Mouse (Mus musculus) limb, embryonic 13.5 days (tissue): ENCODE results near the gene Rexo1. TPM values are rescaled to one million over a fixed set of nuclear protein-coding genes. Genes with fewer than 3 reads are reported as not detected.

ENCODE experiments used
- ATAC-seq: fragments of 200-750 bp; cut with Nextera tagmentation; 2 replicates; pipeline ENCODE4 v1.8.0; 2017; ENCODE audit warnings: low read depth, moderate number of reproducible peaks, moderate TSS enrichment; ENCODE audit not compliant: low FRiP score
- H3K27ac ChIP-seq: fragments of 300-500 bp; sonication (generic); 2 replicates; pipeline ENCODE4 v1.5.1; 2015; ENCODE audit warnings: inconsistent platforms, mild to moderate bottlenecking, moderate library complexity
- H3K27me3 ChIP-seq: fragments of 300-500 bp; sonication (generic); 2 replicates; pipeline ENCODE4 v1.6.1; 2015; ENCODE audit warnings: mild to moderate bottlenecking, inconsistent platforms
- H3K36me3 ChIP-seq: fragments of 300-500 bp; sonication (generic); 2 replicates; pipeline ENCODE4 v1.6.1; 2015; ENCODE audit warnings: inconsistent platforms, mild to moderate bottlenecking, moderate library complexity
- H3K4me1 ChIP-seq: fragments of 300-500 bp; sonication (generic); 2 replicates; pipeline ENCODE4 v1.6.1; 2015; ENCODE audit warnings: inconsistent platforms
- H3K4me2 ChIP-seq: fragments of 300-500 bp; sonication (generic); replicated peaks from 2 replicates; pipeline ENCODE4 v1.6.1; 2015; ENCODE audit warnings: inconsistent platforms, mild to moderate bottlenecking, moderate library complexity
- H3K4me3 ChIP-seq: fragments of 300-500 bp; sonication (generic); 2 replicates; pipeline ENCODE4 v1.5.1; 2015; ENCODE audit warnings: moderate library complexity, mild to moderate bottlenecking, inconsistent platforms
- H3K9ac ChIP-seq: fragments of 300-500 bp; sonication (generic); 2 replicates; pipeline ENCODE4 v1.6.1; 2015; ENCODE audit warnings: mild to moderate bottlenecking, inconsistent platforms
- H3K9me3 ChIP-seq: fragments of 300-500 bp; sonication (generic); 2 replicates; pipeline ENCODE4 v1.6.1; 2016; ENCODE audit warnings: inconsistent platforms
- WGBS: fragments of 180-500 bp; shearing (Covaris S2); methylation state at CpG from one replicate; pipeline ENCODE4 v1.1.7; 2015; 5-methylcytosine and 5-hydroxymethylcytosine counted together
- polyA plus RNA-seq: library from polyadenylated mRNA; unstranded; fragments of >200 nt; fragmentation: Nextera tagmentation; extraction: Ambion mirVana; gene quantifications from 2 replicates; pipeline ENCODE4 v1.2.1, GENCODE M21; 2015

Gene Rexo1
- polyA plus RNA-seq, 1 experiment from 2014 or later = 28.7 TPM

DNA sequence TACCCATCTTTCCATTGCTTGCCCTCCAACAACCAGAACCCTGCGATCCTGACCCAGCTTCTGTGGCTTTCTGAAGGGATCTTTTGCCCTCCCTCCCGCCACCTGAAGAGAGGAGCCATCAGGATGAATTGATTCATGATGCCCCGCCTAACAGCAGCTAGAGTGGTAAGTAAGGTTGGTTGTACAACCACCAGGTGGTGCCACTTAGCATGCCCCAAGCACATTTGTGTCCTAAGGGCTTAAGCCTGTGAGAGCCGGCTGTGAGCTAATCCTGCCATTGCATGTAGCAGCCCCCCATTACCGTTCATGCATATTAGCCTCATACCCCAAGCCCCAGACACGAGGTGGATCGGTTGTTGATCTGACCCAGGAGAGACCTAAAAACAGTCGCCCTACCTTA, 17.6 kb upstream of the Rexo1 start:
- peaks cover 35% of the 10 kb centered on the region for H3K4me1 ChIP-seq
- peaks cover 25% of the 10 kb centered on the region for H3K36me3 ChIP-seq
- 8% methylated on average over 8 of the region's 8 CpGs for WGBS
- no peaks in the 10 kb centered on the region for H3K9me3 ChIP-seq
- H3K4me3 ChIP-seq = peak overlapping the region; percentile 83
- H3K9ac ChIP-seq = peak overlapping the region; percentile 61
- H3K27ac ChIP-seq = peak overlapping the region; percentile 89
- no peak for ATAC-seq
- H3K4me2 ChIP-seq = peak overlapping the region; percentile 91
- H3K27me3 ChIP-seq = no peaks in the 10 kb centered on the region

DNA sequence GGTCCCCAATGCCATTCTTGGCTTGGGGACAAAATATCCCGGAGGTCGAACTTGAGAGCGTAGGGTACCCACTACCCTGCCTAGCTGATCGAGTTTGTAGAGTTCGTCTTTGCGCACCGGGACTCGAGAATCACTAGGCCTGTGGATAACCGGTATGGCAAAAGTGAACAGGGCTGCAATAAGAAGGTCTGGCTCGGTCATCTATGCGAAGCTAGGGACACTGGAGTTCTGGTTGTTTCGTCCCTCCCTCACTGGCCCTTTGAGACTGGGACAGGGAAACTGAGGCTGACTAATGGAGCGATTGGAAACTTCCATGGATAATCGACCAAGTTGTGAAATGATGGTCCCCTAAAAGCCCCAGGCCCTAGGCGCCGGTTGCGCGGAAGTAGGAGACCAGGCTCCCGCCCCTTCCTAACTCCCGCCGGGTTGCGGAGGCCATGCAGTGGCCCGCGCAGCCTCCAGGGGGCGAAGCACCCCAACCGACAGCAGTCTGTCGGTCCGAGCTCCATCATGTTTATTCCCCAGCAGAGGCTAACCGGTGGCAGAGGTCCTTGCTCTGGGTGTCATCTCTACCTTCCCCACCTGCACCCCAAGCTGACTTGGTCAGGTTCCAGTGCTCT, 16.9 kb upstream of the Rexo1 start:
- Histone ChIP-seq H3K4me2 (peak overlapping the region; percentile 91), H3K9me3 (no peaks in the 10 kb centered on the region), H3K36me3 (peaks cover 18% of the 10 kb centered on the region), H3K27me3 (no peaks in the 10 kb centered on the region), H3K4me3 (peak overlapping the region; percentile 83), H3K9ac (peak overlapping the region; percentile 61), H3K4me1 (peaks cover 42% of the 10 kb centered on the region), H3K27ac (peak overlapping the region; percentile 89)
- ATAC-seq = no peak
- under 1% methylated on average over 29 of the region's 29 CpGs for WGBS

DNA sequence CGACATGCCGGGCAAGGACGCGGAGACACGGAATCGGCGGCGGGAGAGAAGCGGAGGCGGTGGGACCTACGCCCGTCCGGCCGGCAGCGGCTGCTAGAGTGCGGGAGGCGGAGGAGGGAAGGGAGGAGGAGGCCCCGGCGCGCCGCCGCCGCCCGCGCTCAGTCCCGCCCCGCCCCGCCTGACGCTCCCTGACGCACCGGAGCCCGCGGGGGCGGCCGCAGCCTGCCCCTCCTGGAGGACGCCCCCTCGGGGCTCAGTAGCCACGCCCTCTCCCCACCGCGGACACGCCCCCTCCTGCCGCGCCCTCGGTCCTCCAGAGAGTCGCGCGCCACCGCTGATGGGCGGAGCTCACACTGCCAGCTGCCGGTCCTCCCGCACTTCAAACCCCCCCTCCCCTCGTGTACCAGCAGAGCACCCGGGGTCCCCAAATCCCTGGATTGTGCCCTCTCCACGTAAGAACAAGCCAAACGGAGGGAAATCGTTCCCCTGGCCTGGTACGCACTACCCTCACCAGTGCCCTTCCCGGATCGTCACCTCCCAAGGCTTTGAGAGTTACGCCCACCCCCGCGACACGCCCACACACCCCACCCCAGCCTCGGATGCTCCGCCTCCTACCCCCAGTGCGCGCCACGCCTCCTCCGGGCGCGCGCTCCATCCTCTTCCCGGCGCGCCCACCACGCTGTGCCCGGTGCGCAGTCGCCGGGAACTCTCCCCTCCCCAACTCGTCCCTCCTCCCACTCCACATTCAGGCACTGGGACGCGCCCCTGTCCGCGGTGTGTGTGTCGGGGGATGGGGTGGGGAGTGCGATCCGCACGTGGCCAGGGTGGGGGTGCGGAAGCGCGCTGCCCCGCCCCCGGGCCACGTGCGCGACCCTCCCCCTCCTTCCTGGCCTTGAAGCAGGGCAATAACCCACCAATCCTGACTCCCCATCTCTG, 16.1 kb upstream of the Rexo1 start, which contains the start of gene Klf16:
Gene Klf16, minus strand, starts transcription at position 127 of the 936 bp plus-strand sequence.
- H3K4me3 ChIP-seq = peak within 1 kb of the TSS; percentile 83
- peaks cover 47% of the 10 kb centered on the region for H3K4me1 ChIP-seq
- peak within 1 kb of the TSS; percentile 89 for H3K9ac ChIP-seq

DNA sequence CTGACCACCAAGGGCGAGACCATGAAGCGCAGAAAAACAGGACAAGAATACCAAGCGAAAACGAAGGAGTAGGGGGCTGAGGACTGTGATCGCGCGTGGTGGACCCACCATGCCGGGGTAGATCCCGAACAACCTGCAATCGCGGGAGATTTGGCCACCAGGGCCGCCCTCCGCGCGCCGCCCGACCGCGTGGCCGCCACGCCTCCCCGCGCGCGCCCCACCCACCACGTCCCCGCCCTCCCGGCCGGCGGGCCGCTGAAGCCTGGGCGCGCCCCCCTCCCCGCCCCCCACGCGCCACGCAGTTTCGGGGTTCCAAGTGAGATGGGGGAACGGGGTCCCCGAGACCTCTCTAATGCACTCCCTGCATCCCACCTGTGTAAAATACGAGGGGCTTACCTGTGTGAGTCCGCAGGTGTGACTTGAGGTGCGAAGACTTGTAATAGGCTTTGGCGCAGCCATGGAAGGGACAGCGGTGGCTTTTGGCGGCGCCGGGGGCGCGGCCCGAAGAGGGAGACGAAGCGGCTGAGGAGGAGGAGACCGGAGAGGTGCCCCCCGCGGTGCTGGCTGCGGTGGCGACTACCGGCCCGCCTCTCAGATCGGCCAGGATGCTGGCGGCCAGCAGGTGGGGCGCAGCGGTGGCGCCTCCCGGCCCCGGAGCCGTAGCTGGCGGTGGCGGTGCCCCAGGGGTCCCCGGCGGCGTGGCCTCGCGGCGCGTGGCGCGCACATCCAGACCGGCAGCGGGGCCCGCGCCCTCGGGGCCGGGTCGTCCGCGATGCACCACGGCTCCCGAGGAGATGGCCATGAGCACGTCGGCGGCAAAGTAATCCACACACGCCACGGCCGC, 15.2 kb upstream of the Rexo1 start:
- peak overlapping the region; percentile 85 for H3K27ac ChIP-seq
- peak overlapping the region; percentile 91 for H3K4me2 ChIP-seq
- no peak for ATAC-seq
- H3K4me3 ChIP-seq = peak overlapping the region; percentile 83
- WGBS = under 1% methylated on average over 95 of the region's 96 CpGs
- H3K9me3 ChIP-seq = no peaks in the 10 kb centered on the region
- H3K27me3 ChIP-seq = no peaks in the 10 kb centered on the region
- peaks cover 56% of the 10 kb centered on the region for H3K4me1 ChIP-seq
- peak overlapping the region; percentile 89 for H3K9ac ChIP-seq
- H3K36me3 ChIP-seq = peaks cover 5% of the 10 kb centered on the region

More for the DNA sequence above, 16.1 kb upstream of the Rexo1 start, which contains the start of gene Klf16:
- Histone ChIP-seq H3K36me3 (peaks cover 13% of the 10 kb centered on the region), H3K27ac (peak within 1 kb of the TSS; percentile 89), H3K4me2 (peak within 1 kb of the TSS; percentile 91), H3K27me3 (no peaks in the 10 kb centered on the region), H3K9me3 (no peaks in the 10 kb centered on the region)
- ATAC-seq = peak; percentile 87
- under 1% methylated on average over 60 of the region's 97 CpGs for WGBS

DNA sequence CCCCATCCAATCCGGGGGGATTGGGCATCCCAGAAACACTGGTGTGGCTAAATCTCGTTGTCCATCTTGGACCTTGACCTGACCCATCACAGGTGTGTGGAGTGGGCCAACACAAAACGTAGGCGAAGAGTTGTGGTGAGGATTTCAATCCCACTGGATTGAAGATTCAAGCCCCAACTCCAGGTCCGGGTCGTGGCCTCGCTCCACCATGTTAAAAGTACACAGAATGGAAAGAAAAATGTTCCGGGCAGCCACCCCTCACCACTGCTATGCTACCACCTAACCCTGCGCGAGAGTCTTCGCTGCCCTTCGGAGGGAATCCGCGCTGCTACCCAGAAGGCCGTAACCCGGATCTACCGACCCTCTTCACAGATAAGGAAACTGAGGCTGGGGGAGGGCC, 14.6 kb upstream of the Rexo1 start:
- peaks cover 62% of the 10 kb centered on the region for H3K4me1 ChIP-seq
- peak overlapping the region; percentile 83 for H3K4me3 ChIP-seq
- H3K27me3 ChIP-seq = no peaks in the 10 kb centered on the region
- peak overlapping the region; percentile 91 for H3K4me2 ChIP-seq
- 13% methylated on average over 17 of the region's 17 CpGs for whole genome bisulfite sequencing
- H3K9ac ChIP-seq = peak overlapping the region; percentile 89
- H3K9me3 ChIP-seq = no peaks in the 10 kb centered on the region
- ATAC-seq = no peak
- H3K27ac ChIP-seq = no peak overlapping the region
- no peaks in the 10 kb centered on the region; the same call in 1 of the 2 replicates for H3K36me3 ChIP-seq

DNA sequence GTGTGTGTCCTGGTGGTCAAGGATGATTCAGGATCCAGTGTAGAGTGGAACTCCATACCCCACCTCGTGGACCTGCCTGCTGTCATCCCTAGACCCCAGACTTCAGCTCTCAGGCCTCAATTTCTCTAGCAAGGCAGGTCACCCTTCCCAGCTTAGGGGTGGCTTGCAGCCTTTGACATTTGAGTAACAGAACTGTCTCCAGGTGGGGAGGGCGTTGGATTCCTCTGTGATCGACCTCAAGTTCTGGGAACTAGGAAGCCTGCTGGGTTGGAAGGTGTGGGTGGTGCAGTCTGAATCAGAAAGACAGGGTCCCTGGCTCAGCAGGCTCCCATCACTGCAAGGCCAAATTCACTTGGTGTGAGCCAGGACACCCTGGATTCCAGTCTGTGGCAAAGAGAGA, 13.5 kb upstream of the Rexo1 start:
- Histone ChIP-seq H3K27ac (no peak overlapping the region), H3K9me3 (no peaks in the 10 kb centered on the region), H3K9ac (no peak overlapping the region), H3K27me3 (no peaks in the 10 kb centered on the region), H3K4me1 (peaks cover 72% of the 10 kb centered on the region), H3K36me3 (no peaks in the 10 kb centered on the region; the same call in 1 of the 2 replicates), H3K4me2 (peak overlapping the region; percentile 91), H3K4me3 (0 out of 2 replicates have a peak overlapping the region, but pooled peaks have one; percentile 83)
- ATAC-seq = no peak
- 79% methylated on average over 3 of the region's 3 CpGs for WGBS

DNA sequence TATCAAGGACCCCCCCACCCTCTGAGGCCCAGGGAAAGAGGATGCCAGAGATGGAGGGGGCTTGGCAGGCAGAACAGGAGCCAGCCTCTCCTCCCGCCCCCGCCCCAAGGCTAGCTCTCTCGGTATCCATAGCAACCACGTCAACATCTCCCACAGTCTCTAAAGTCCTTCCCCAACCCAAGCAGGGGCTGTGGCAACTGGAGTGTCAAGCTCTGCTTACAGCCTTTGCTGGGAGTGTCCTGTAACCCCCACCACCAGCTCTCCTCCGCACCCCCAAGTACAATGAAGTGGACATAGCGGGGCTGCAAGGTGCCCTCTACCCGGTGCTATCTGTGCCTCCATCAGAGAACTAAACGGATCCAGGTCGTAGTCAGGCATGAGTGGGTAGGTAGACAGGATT, 12.6 kb upstream of the Rexo1 start:
- no peaks in the 10 kb centered on the region for H3K27me3 ChIP-seq
- no peak for ATAC-seq
- no peak overlapping the region for H3K27ac ChIP-seq
- H3K4me1 ChIP-seq = peaks cover 75% of the 10 kb centered on the region
- 0 out of 2 replicates have a peak overlapping the region, but pooled peaks have one; percentile 39 for H3K9ac ChIP-seq
- H3K4me3 ChIP-seq = no peak overlapping the region
- 68% methylated on average over 9 of the region's 9 CpGs for WGBS
- no peaks in the 10 kb centered on the region for H3K9me3 ChIP-seq
- H3K4me2 ChIP-seq = no peak overlapping the region; the same call in 1 of the 2 replicates
- H3K36me3 ChIP-seq = peaks cover 1% of the 10 kb centered on the region

DNA sequence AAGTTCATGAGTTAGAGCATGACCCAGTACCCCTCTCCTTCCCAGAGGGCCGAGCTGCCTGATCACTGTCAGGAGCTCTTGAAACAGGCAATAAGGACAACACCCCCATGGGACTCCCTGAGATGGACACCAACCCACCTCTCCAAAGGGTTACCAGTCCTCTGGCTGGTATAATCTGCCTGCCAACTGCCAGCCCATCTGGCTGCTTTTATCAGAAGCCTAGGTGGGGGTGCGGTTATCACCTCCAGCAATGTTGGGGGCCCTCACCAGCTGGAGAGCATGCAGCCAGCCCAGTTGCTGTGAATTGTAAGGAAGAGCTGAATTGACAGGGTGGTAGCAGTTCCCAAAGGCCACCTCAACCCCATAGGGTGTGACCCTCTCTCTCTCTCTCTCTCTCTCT, 11.1 kb upstream of the Rexo1 start:
- Histone ChIP-seq H3K27ac (no peak overlapping the region), H3K4me3 (no peak overlapping the region), H3K9me3 (no peaks in the 10 kb centered on the region), H3K4me1 (peaks cover 67% of the 10 kb centered on the region), H3K9ac (no peak overlapping the region), H3K36me3 (peaks cover 16% of the 10 kb centered on the region), H3K4me2 (no peak overlapping the region), H3K27me3 (no peaks in the 10 kb centered on the region)
- WGBS = 88% methylated on average over 2 of the region's 2 CpGs
- no peak for ATAC-seq

DNA sequence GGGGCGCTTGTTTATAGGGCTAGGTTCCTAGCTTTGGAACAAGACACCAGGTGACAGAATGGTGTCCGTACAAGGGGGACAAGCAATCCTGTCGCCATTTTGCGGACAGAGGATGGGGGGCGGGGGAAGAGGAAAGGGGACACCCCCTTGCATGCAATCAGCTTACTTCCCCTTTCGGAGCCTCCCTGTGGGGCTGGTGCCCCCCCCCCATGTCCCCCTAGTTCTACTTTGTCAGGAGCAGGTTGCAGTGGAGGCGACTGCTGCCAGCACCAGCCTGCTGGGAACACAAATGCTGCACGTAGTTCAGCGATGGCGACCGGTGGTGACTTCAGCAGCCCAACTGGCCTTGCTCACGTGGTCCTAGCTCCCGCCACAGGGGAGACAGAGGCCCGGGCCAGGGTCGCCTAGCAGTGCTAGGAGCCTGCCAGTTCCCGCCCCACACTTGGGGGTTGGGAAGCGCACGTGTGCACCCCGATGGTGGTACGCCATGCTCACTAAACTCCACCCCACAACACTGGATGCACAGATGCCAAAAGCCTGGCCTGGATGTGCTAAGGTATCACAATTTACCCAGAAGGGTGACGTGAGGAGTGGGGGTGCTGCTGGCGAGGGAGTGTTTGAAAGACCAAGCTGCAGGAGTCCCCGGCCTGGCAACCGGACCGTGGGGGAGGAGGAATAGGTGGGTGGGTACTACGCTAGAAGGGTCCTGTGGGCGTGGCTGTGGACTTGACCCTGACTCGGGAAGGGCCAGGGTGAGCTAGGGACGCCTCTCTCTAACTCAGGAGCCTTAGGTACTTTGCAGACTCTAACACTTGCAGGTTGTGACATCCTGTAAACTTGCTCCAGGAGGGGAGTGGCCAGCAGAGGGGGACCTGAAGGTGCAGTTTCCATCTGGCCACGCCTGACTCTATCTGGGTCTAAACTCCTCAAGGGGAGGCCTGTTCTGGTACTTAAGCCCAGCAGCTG, 9.8 kb upstream of the Rexo1 start:
- H3K4me2 ChIP-seq = peak overlapping the region; percentile 61
- 15% methylated on average over 30 of the region's 30 CpGs for WGBS
- peak overlapping the region; percentile 28 for H3K4me3 ChIP-seq
- H3K4me1 ChIP-seq = peaks cover 72% of the 10 kb centered on the region
- peak; percentile 26; the same call in 1 of the 2 replicates for ATAC-seq
- H3K9me3 ChIP-seq = no peaks in the 10 kb centered on the region
- peak overlapping the region; percentile 59 for H3K9ac ChIP-seq
- H3K27ac ChIP-seq = peak overlapping the region; percentile 69
- peaks cover 20% of the 10 kb centered on the region for H3K36me3 ChIP-seq
- H3K27me3 ChIP-seq = no peaks in the 10 kb centered on the region

DNA sequence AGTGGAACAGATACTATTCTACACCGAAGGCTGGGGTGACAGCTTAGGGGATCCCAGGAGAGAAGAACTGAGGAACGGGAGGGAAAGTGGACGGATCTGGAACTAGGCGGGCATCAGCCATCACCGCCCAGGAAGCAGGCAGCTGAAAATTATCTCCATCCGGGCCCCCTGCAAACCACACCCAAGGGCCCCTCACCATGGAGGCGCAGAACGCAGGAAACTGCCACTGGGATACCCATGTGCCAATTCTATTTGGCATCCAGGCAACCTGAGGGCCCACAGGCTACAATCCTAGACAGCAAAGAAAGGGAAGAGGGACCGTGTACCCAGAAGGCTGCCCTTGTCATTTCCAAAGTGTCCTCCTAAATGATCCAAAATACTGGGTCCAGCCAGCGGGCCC, 9.1 kb upstream of the Rexo1 start:
- Histone ChIP-seq H3K4me1 (peaks cover 65% of the 10 kb centered on the region), H3K4me3 (peak overlapping the region; percentile 28; the same call in 1 of the 2 replicates), H3K27me3 (no peaks in the 10 kb centered on the region), H3K4me2 (peak overlapping the region; percentile 61), H3K27ac (peak overlapping the region; percentile 69; the same call in 1 of the 2 replicates), H3K9me3 (no peaks in the 10 kb centered on the region), H3K36me3 (peaks cover 20% of the 10 kb centered on the region), H3K9ac (peak overlapping the region; percentile 59; the same call in 1 of the 2 replicates)
- no peak for ATAC-seq
- WGBS = 92% methylated on average over 10 of the region's 10 CpGs
